Mouse (Mus musculus) limb, embryonic 14.5 days (tissue): Measurements from ENCODE around the gene Gm17657. TPM values are rescaled to one million over a fixed set of nuclear protein-coding genes. Genes with fewer than 3 reads are reported as not detected.

Experiments used
- ATAC-seq: fragments of 200-750 bp; cut with Nextera tagmentation; 2 replicates; pipeline ENCODE4 v1.8.0; 2017; ENCODE audit warnings: low read depth, moderate number of reproducible peaks, moderate TSS enrichment; ENCODE audit not compliant: low FRiP score
- DNase-seq: peaks from one replicate; pipeline ENCODE4 v3.0.0-alpha.2; 2015; ENCODE audit warnings: low spot score
- H3K27ac ChIP-seq: fragments of 300-500 bp; sonication (generic); replicated peaks from 2 replicates; pipeline ENCODE4 v1.5.1; 2014; ENCODE audit warnings: low read depth, mild to moderate bottlenecking, low read length, moderate library complexity, mixed read lengths
- H3K27me3 ChIP-seq: fragments of 300-500 bp; sonication (generic); 2 replicates; pipeline ENCODE4 v1.6.1; 2014; ENCODE audit warnings: low read length, mixed read lengths; ENCODE audit not compliant: control insufficient read depth, insufficient read depth
- H3K36me3 ChIP-seq: fragments of 300-500 bp; sonication (generic); 2 replicates; pipeline ENCODE4 v1.6.1; 2014; ENCODE audit warnings: mild to moderate bottlenecking, low read length, moderate library complexity, mixed read lengths; ENCODE audit not compliant: control insufficient read depth, insufficient read depth
- H3K4me1 ChIP-seq: fragments of 300-500 bp; sonication (generic); 2 replicates; pipeline ENCODE4 v1.6.1; 2014; ENCODE audit warnings: antibody characterized with exemption, low read length, mixed read lengths; ENCODE audit not compliant: control insufficient read depth, insufficient read depth
- H3K4me2 ChIP-seq: fragments of 300-500 bp; sonication (generic); replicated peaks from 2 replicates; pipeline ENCODE4 v1.6.1; 2014; ENCODE audit warnings: low read depth, mild to moderate bottlenecking, low read length, moderate library complexity; ENCODE audit not compliant: severe bottlenecking
- H3K4me3 ChIP-seq: fragments of 300-500 bp; sonication (generic); replicated peaks from 2 replicates; pipeline ENCODE4 v1.5.1; 2014; ENCODE audit warnings: low read length
- H3K9ac ChIP-seq: fragments of 300-500 bp; sonication (generic); 2 replicates; pipeline ENCODE4 v1.6.1; 2014; ENCODE audit warnings: mild to moderate bottlenecking, low read depth, low read length, moderate library complexity; ENCODE audit not compliant: severe bottlenecking
- H3K9me3 ChIP-seq: fragments of 300-500 bp; sonication (generic); 2 replicates; pipeline ENCODE4 v1.6.1; 2016; ENCODE audit warnings: low read length; ENCODE audit not compliant: control insufficient read depth
- POLR2A ChIP-seq: fragments of 200-500 bp; IDR thresholded peaks from 2 replicates; pipeline ENCODE4 v1.8.0; 2012; ENCODE audit warnings: inconsistent platforms, mild to moderate bottlenecking, moderate library complexity, borderline replicate concordance; ENCODE audit not compliant: insufficient read depth, insufficient read length; ENCODE audit errors: extremely low read depth
- WGBS: fragments of 180-500 bp; shearing (Covaris S2); extraction: QIAGEN DNeasy Blood & Tissue Kit; methylation state at CpG from one replicate; pipeline ENCODE4 v1.1.7; 2014; 5-methylcytosine and 5-hydroxymethylcytosine counted together
- polyA plus RNA-seq, 2 experiments: library from polyadenylated mRNA; depleted of rRNA in 1 of 2; stranded (reverse) in 1 of 2; unstranded in 1 of 2; fragments of >200 nt; fragmentation: Nextera tagmentation in 1 of 2; extraction: Ambion mirVana in 1 of 2; gene quantifications; 2 replicates each; pipeline versions ENCODE4 v1.2.1 to v1.2.3; 2012 to 2014

Gene Gm17657
- polyA plus RNA-seq, 2 experiments = 0.04 TPM; not detected in 1

- 90% methylated on average over 5 of the region's 5 CpGs for WGBS
- no peak overlapping the region for H3K4me2 ChIP-seq
- no peak for ATAC-seq
Measured at GRCm38 (mm10) chr17:29583569-29583968, 34.1 kb upstream of the Gm17657 start.

GRCm38 (mm10) chr17:29579579-29580126, 30.2 kb upstream of the Gm17657 start:
- H3K9me3 ChIP-seq = no peaks in the 10 kb centered on the region
- H3K27ac ChIP-seq = no peak overlapping the region
- WGBS = 88% methylated on average over 4 of the region's 4 CpGs
- H3K36me3 ChIP-seq = peaks cover 66% of the 10 kb centered on the region
- ATAC-seq = no peak
- no peaks in the 10 kb centered on the region for H3K4me1 ChIP-seq
- no peak for DNase-seq
- no peak overlapping the region for H3K4me2 ChIP-seq
- no peak for TF ChIP-seq POLR2A
- H3K27me3 ChIP-seq = no peaks in the 10 kb centered on the region
- no peak overlapping the region for H3K4me3 ChIP-seq
- H3K9ac ChIP-seq = no peak overlapping the region

More at GRCm38 (mm10) chr17:29583569-29583968, 34.1 kb upstream of the Gm17657 start:
- H3K9ac ChIP-seq = no peak overlapping the region
- H3K27ac ChIP-seq = no peak overlapping the region
- no peak overlapping the region for H3K4me3 ChIP-seq
- H3K9me3 ChIP-seq = no peaks in the 10 kb centered on the region
- H3K4me1 ChIP-seq = no peaks in the 10 kb centered on the region
- H3K27me3 ChIP-seq = no peaks in the 10 kb centered on the region
- TF ChIP-seq POLR2A = no peak
- peaks cover 40% of the 10 kb centered on the region for H3K36me3 ChIP-seq
- no peak for DNase-seq

GRCm38 (mm10) chr17:29569831-29570230, 20.4 kb upstream of the Gm17657 start:
- no peak for DNase-seq
- no peak overlapping the region for H3K9ac ChIP-seq

GRCm38 (mm10) chr17:29568435-29568834, 19.0 kb upstream of the Gm17657 start:
- Histone ChIP-seq H3K9me3 (no peaks in the 10 kb centered on the region), H3K4me2 (no peak overlapping the region), H3K9ac (no peak overlapping the region), H3K27me3 (no peaks in the 10 kb centered on the region), H3K4me1 (no peaks in the 10 kb centered on the region; the same call in 1 of the 2 replicates), H3K36me3 (peaks cover 51% of the 10 kb centered on the region), H3K4me3 (no peak overlapping the region), H3K27ac (no peak overlapping the region)
- no peak for TF ChIP-seq POLR2A
- no peak for DNase-seq
- WGBS = 83% methylated on average over 15 of the region's 15 CpGs
- ATAC-seq = no peak

More at GRCm38 (mm10) chr17:29569831-29570230, 20.4 kb upstream of the Gm17657 start:
- ATAC-seq = no peak
- H3K27ac ChIP-seq = no peak overlapping the region
- H3K4me1 ChIP-seq = no peaks in the 10 kb centered on the region; the same call in 1 of the 2 replicates
- WGBS = 84% methylated on average over 6 of the region's 6 CpGs
- no peak for TF ChIP-seq POLR2A
- no peaks in the 10 kb centered on the region for H3K9me3 ChIP-seq
- H3K36me3 ChIP-seq = peaks cover 50% of the 10 kb centered on the region
- H3K27me3 ChIP-seq = no peaks in the 10 kb centered on the region
- no peak overlapping the region for H3K4me3 ChIP-seq
- H3K4me2 ChIP-seq = no peak overlapping the region

GRCm38 (mm10) chr17:29565521-29565920, 16.1 kb upstream of the Gm17657 start:
- TF ChIP-seq POLR2A = no peak
- Histone ChIP-seq H3K27me3 (no peaks in the 10 kb centered on the region), H3K4me1 (no peaks in the 10 kb centered on the region; the same call in 1 of the 2 replicates), H3K9me3 (no peaks in the 10 kb centered on the region), H3K27ac (no peak overlapping the region), H3K4me2 (no peak overlapping the region), H3K36me3 (peaks cover 27% of the 10 kb centered on the region), H3K9ac (no peak overlapping the region), H3K4me3 (no peak overlapping the region)
- 98% methylated on average over 5 of the region's 5 CpGs for WGBS
- ATAC-seq = no peak
- DNase-seq = no peak
